Mouse (Mus musculus) urinary bladder, adult 2 months (tissue): ENCODE results near the gene Atp6v0e. TPM values are rescaled to one million over a fixed set of nuclear protein-coding genes. Genes with fewer than 3 reads are reported as not detected.

Experiments used
- DNase-seq: peaks from one replicate; pipeline ENCODE4 v3.0.0; 2022; ENCODE audit warnings: low spot score
- polyA plus RNA-seq: library from polyadenylated mRNA; depleted of rRNA; stranded (reverse); fragments of >200 nt; gene quantifications from 2 replicates; pipeline ENCODE4 v1.2.3, GENCODE M21; 2012

Atp6v0e gene
- polyA plus RNA-seq, 1 experiment = 293 TPM

DNA sequence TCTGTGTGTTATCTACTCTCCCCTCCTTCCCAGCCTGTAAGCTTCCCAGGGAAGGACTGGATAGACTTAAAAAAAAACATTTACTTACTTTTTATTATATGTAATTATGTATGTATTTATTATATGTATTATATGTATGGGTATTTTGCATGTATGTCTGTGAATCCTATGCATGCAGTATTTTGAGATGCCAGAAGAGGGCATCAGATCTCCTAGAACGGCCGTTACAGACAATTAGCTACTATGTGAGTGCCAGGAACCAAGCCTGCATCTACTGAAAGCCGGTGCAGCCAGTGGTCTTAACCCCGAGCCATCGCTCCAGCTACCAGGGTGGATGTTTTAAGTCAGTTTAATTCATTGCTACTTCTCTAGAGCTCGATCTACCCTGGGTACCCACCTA, 18.2 kb downstream of the Atp6v0e start:
- DNase-seq = no peak

DNA sequence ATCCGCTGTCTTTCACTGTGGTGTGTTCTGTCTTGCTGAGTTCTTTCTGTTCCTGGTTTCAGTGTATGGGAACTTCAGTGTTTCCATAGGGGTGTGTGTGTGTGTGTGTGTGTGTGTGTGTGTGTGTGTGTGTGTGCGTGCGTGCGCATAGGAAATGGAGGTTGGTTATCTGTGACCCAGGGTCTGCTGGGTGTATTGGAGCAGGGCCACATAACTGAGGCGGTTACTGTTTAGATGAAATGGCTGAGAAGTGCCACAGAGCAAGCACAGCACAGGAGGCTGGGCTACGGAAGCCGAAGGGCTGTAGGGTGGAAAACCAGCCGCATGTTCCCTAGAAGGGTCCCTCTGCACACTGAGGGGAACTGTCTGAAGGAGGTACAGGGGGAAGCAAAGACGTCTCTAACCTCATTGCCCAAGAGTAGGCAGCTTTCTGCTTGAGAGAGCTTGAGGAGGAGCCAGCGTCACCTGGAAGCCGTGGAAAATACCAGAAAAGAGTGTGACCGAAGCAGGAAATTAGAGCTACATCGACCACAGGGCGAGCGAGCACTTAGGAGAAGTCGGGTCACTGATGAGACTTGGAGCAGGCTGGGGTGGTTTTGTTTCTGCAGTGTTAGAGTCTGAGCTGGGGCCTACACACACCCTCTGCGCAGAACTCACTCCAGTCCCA, 23.4 kb downstream of the Atp6v0e start:
- DNase-seq = no peak

DNA sequence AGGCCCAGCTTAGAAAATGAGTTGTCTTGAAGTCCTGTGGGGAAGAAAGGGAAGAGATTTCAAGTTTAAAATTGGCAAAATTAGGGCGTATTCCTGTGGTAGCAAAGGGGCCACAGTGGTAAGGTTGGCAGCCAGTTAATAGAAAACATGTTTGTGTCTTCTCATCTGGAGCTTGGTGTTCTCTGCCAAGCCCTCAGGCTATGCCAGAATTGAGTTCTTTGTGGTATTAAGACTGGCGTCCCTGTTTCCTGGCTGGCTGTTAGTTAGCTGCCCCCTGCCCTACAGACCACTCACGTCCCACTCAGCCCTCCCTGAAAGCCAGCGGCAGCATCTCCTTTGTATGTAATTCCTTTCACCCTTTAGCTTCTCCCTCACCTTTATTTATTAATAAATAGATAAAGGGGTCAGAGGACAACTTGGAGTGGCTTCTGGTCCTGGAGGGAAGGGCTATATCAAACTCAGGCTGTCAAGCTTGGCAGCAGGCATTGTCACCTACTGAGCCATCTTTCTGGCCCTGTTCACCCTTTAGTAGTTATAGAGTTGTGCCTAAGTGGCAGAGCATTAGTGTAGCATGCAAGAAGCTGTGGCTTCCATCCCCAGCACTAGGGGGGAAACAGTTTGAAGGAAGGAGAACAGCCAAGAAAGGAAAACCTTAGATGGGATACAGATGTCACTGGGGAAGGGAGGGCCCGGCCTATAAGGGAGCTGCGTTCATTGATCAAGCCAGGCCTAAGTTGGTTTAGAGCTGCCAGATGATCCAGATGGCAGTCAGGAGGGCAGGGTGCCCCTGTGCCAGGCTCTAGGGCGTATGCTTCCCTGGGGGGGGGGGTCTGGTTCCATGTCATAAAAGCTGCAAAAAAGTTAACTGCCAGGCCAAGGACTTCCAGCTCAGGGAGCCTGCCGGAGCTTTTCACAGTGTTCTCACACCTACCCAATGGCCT, 26.0 kb downstream of the Atp6v0e start:
- no peak for DNase-seq

DNA sequence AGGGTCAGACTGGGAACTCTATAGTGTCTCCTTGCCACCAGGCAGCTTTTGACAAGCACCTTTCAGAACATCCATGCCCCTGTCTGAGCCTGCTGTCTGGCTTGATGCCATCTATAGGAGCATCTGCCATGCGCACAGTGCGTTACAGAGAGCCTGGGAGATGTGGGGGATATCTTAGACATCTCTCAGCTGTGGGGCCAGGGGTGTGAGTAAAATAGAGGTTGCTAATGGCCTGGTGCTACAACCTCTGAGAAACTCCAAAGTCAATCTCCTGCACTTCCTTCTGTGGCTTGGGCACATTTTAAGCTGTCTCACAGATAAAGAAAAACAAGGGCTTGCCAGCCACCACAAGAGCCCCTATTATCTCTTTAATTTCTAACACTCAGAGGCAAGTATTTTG, 26.8 kb downstream of the Atp6v0e start:
- no peak for DNase-seq

DNA sequence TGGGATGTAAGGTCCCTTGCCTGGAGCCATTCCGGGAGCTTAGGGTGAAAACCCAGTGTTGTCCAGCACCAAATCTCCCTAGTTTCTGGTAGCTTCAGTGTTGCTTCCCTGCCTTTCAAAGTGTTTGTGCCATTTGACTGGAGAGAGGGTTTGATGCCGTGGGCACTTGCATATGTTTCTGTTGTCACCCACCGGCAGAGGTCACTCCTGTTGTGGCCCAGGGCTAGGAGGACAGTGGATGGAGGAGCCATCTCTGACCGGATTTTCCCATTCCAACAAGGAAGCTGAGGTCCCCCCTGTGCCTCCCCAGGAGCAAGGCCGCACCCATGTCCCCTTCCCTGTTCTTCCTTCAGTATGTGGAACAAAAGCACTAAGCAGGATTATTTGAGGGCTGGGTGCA, 27.2 kb downstream of the Atp6v0e start:
- DNase-seq = no peak

DNA sequence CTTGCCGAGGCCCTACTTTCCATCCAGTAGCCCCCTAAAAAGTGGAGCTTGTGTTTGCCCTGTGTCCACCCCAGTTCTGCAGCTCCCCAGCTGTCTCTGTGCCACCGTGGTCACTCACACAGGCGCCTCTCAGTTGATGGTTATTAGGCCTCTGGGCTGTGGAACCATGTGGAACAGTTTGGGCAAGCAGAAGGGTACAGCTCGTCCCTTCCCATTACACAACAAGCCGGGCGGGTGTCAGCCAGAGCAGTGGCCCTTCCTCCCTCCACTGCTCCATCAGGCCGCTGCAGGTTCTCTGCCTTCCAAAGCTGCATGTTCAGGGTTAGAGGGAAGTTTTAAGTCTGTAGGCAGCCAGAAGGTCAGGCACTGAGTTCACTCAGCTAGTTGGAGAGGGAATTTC, 28.1 kb downstream of the Atp6v0e start:
- no peak for DNase-seq

DNA sequence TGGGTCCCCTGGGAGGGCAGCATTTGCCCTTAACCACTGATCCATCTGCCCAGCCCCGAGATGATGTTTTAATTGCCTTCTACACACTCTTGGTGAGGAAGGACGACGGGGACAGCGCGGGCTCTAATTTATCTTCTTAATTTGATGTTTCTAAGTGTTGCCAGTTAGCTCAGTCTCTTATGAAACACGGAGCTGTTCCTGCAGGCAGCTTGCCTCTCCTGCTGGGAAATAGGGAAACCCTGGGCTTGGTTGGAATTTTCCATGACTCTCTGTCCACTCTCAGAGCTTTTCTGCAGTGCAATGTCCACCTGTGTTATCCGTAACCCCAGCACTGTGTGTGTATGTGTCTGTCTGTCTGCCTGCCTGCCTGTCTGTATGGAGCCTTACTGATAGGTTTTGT, 30.4 kb downstream of the Atp6v0e start:
- no peak for DNase-seq

DNA sequence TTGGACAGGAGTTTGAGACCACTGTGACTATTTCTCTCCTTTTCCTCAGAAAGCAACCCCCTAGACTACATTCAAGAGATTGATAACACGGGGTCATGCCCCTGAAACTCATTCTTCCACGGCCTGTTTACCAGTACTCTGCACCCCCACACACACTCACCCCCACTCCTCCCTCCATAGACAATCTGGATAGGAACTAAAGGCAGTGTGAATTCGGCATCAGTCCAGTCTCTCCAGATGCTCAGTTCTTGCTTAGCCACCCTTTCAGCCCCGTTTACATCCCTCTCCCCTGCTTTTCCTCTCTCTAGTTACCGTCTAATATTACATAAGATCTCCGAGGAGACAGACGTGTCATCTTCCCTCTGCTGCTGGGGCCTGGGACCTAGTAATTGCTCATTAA, 31.1 kb downstream of the Atp6v0e start:
- no peak for DNase-seq

DNA sequence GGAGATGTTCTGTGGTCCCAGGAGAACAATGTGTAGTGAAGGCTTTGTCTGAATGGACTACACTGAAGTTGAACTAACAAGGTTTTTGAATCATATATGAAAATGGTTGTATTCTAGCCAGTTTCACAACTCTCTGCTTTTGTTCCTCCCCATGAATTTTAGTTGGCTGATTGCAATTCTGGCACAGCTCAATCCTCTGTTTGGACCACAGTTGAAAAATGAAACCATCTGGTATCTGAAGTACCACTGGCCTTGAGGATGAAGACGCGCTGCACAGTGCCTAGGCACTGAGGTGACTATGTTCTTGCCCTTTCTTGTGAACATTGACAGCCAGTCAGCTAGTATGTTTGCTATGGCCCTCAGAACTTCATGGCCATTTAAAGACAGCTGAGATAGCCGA, 32.2 kb downstream of the Atp6v0e start:
- no peak for DNase-seq

DNA sequence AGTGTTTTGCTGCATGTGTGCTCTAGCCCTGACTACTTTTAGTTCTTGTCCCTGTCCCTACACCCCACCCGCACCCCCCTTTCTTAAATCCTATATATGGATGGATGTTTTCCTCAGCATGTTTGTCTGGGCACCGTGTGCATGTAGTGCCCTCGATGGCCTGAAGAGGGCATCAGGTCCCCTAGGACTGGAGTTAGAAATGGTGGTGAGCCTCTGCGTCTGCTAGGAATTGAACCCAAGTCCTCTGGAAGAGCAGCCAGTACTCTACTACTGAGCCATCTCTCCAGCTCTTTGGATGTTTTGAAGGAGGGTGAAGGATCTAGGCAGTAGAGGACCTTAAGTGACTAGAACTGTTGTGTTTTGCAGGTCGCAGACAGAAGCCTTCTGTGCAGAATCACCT, 35.8 kb downstream of the Atp6v0e start:
- DNase-seq = no peak

DNA sequence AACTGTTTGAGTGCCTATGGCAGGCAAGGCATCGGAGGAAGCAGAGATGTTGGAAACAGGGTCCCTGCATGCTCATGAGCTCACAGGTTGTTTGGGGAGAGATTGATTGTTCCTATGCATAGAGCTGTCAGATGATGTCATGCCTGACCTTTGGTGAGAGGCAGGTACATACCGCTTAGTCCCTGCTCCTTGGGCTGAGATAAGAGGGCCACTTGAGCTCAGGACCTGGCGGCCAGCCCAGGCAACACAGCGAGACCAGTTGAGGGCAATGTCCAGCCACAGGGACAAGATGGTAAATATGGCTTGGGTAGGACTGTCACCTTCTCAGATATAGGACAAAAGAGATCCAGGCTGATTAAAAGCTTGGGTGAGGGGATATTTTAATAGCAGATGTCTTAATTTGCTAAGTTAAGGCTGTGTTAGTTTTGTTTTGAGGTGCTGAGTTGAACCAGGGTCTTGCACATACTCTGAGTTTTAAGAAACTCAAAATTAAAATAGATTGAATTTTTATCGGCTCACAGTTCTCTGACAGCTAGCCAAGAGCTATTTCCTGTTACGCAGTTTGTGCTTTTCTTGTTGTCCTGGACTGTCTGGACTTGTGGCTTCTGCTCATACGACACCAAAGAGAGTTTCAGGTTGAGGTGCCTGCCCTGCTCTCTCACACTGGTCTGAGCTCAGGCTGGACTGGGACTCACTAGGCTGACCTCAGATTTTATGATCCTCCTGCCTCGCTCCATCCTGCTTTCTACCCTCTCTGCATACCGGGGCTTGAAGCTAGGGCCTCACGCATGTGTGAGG, 37.0 kb downstream of the Atp6v0e start:
- no peak for DNase-seq

DNA sequence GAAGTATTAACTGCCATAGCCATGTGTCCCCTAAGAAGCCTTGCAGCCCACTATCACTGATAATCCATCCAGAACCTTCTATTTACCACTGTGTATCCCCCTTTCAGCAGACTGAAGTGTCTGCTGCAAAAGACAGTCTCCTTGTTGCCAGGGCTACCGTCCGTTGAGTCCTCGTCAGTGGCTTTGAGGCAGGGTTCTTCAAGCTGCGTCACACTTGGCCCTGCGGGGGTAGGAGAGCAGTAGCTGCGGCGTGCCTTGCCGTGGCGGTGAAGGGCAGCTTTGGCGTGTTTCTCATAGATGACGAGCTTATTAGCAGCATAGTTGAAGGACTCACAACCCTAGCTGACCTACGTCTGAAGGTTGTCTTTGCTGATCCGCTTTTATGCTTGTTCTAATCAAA, 38.5 kb downstream of the Atp6v0e start:
- DNase-seq = no peak

DNA sequence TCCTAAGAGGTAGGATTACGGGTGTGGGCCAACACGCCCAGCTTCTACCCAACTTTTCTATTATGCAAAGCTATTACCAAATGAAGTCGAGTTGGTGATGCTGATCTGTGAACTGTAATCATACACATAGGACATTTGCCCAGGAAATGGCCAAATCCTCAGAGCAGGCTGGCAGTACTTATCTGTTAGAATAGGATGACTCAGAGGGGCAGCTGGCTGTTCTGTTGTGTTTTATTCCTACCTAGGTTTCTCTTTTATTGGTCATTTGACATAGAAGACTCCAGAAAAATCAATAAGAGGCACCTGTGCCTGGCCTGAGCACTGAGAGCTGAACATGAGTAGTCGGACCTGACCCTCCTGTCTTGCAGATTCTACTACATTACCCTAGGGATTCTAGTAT, 39.6 kb downstream of the Atp6v0e start:
- DNase-seq = no peak

DNA sequence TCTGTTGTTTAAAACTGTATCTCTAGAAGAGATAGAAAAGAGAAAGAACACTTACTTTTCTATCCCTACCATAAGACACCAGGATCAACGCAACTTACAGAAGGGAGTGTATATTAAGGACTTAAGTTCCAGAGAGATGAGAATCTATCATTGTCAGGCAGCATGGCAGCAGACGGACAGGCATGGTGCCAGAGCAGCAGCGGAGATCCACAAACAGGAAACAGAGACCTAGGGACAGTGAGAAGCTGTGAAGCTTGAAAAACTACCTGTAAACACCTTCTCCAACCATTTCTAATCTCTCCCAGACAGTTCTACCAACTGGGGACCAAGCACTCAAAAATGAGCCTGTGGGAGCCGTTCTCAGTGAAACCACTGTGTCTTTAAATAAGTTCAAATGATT, 40.6 kb downstream of the Atp6v0e start:
- DNase-seq = no peak

DNA sequence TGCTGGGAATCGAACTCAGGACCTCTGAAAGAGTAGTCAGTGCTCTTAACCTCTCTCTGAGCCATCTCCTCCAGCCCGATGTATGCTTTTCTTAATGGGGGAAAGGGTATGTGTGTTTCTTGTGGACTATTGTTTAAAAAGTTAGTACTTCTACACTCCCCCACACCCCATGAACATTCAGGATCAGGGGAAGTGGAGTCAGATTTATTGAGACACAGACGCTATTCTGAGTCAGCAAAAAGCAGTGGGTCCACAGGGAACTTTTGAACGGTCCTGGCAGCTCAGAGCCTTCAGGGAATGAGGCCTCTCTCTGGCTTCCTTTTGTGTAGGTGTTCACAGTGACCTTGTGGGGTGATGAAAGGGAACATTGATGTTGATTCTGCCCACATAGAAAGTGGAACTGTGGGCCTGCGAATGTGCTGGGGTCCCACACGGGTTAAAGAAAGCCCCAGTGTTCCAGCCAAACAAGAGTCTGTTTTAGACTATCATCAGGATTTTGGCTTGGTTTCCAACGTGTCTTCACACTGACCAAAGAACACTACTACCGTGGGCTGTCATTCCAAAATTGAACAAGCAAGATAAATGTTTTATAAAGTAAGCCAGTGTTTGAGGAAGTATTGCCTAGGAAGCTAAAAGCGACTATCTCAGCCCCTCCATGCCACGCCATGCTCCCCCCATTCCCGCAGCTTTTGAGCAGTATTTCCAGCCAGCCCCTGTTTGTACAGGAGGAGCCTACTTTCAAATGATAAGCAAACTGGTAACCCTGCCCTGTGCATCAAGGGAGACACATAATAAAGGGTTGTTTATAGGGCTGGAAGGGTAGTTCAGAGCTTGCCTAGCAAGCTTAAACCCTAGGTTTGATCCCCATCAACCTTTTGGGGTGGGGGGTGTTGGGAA, 42.7 kb downstream of the Atp6v0e start:
- no peak for DNase-seq

DNA sequence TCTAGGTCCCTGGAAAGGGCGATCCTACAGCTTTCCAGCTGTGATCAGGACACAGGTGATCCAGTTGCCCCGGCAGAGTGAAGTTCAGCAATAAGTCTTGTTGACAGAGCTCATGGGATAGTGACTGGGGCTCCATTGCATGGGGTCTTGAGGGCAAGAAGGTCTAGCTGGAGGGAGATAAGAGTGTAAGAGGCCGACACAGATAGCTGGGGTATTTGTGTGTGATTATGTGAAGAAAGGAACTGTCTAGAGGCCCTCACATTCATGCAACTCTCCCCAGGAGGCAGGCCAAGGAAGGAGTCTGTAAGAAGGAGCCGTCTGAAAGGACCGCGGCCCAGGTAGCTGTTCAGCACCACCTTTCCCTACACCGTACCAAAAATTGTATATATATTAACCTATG, 44.0 kb downstream of the Atp6v0e start:
- DNase-seq = no peak

DNA sequence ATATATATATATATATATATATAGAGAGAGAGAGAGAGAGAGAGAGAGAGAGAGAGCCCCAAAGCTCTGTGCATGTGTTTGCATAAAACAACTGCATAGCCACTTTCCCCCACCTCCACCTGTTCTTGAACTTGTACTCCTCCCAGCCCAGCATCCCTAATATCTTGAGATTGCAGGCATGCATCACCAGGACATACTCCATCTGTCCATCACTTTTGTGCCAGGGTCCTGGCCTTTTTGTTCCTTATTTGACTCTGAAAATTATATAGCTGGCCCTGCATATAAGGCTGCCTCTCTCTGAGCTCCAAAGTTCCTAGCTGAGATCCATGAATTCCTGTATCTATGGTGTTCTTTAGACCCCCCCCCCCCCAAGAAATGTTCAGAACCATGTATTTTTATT, 45.5 kb downstream of the Atp6v0e start:
- no peak for DNase-seq

DNA sequence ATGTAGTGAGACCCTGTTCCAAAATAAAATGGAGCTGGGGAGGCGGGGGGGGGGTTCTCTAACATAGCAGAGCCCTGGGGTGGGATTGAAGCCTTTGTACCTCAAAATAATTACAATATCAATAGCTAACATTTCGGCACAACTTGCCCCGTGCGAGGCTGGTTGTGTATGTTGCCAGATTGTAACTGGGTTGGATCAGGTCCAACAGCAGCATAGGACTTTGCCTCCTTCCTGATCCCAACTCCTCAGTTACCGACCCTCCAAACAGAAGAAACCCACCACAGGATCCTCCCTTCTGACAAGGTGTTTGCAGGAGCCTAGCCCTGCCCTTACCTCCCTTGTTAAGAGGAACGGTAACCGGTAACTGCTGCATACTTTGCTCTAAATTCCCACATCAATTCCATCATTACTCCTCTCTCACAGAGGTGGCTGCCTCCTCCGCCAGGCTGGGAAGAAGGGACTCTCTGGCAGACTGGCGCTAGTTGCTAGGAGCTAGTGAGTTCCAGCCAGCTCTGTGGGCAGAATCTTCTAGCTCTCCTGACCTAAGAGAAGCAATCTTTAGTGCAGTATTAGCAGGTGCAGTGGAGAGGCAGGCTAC, 46.1 kb downstream of the Atp6v0e start:
- no peak for DNase-seq

DNA sequence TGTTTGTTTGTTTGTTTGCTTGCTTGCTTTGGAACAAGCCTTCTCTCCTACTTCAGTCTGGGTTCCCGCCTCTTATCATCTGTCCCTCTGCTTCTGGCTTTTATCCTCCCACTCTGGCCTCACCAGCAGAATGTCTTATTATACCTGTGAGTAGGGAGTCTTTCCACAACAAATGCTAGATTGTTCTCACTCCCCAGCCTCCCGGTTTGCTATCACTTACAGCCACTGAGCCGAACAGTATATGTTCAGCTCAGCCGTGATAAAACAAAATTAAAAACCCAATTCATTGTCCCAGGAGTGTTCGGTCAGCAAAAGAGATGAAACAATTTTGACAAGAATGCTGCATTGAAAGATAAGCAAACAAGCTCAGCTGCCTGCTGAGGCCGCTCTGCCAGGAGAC, 47.0 kb downstream of the Atp6v0e start:
- no peak for DNase-seq

DNA sequence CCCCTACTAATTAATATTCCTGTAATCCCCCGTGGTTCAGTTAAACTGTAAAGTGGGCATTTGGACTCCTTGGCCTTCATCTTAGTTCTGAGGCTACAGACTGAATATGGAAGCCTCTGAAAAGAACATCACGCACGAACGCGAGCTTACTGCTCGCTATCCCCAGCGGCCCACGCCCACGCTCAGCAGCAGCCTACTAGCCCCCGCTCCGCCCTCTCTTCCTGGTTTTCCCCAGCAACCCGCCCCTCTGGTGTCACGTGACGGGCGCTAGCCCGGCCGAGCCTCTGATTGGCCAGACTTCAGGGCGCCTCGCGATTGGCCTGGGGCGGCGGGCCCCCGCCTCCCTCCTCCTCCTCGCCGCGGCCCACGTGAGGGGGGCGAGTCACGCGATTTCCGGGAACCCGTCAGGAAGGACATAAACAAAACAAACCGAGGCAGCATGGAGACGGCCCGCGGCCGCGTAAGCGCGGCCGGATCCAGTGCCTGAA, 52.3 kb downstream of the Atp6v0e start, which contains the start of gene Crebrf:
Gene Crebrf (plus strand): TSS at position 380 of the 488 bp plus-strand sequence.
- peak; percentile 94 for DNase-seq
